Mouse (Mus musculus) lung, postnatal 10 days (tissue): ENCODE measurements around the gene Samd5.

Source experiments
- DNase-seq: peaks from one replicate; pipeline ENCODE4 v3.0.0; 2021

The Samd5 gene

DNA sequence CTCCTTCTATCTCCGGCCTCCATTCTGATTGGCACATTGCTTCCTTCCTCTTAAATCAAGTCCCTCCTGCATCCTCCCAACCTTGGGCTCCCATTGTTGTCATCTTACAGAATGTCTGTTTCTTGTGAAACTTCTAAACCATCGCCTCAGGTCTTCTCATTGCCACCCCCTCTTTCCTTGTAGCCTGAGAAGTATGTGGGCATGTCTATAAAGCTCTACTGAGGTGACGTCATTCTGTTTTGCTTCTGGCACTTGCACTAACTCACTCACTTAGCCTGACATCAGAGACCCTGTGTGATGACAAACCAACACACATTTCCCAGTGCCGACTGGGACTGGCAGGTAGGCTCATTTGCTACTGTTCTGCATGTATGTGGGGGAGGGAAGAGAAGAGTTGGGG lies 100.9 kb downstream of the Samd5 start:
- peak; percentile 32 for DNase-seq
